Mouse (Mus musculus) adipocyte (in vitro differentiated cells): Measurements from ENCODE around the gene Uba52.

Experiments used
- DNase-seq: peaks from one replicate; pipeline ENCODE4 v3.0.0-alpha.2; 2016; ENCODE audit warnings: low spot score

The Uba52 gene

DNA sequence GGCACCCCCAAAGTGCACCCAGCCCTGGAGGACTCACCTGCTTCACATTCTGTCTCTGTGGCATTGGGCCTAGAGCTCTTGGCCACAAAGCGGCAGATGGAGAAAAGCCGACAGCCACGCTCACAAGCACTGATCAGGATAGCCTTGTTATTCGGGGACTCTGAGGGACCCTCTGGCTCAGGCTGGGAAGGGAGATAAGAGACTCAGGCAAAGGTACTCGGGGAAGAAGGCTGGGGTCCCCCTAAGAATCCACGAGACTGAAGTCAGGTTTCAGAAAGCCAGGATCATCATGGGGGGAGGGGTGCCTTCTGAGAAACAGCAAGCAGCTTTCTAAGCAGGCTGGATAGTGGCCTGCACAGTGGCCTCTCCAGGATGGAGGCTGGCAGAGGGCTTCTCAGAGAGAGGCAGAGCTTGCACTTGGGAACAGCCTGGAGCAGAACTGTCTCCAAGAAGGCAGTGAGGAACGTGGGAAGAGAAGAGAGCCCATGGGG, 24.4 kb downstream of the Uba52 start:
- DNase-seq, result no peak

GRCm38 (mm10) chr8:70482943-70483342, 27.7 kb downstream of the Uba52 start:
- no peak for DNase-seq

DNA sequence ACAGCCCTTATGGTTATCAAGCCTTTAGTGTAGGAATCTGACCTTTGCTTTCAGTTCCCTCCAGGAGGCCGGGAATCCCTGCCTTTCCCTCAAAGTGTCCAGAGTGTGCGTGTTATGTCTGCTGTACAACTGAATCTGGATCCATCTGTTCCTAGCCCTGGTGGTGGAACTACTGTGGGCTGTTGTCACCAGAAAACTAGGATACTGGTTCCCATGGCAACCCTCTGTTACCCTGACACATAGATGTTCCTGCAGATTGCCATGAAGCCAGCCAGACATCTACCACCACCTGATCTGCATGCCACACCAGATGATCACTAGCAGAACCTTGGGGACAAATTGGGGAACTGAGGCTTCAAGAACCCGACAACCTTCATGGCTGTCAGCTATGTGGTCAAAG, 28.7 kb downstream of the Uba52 start:
- no peak for DNase-seq

DNA sequence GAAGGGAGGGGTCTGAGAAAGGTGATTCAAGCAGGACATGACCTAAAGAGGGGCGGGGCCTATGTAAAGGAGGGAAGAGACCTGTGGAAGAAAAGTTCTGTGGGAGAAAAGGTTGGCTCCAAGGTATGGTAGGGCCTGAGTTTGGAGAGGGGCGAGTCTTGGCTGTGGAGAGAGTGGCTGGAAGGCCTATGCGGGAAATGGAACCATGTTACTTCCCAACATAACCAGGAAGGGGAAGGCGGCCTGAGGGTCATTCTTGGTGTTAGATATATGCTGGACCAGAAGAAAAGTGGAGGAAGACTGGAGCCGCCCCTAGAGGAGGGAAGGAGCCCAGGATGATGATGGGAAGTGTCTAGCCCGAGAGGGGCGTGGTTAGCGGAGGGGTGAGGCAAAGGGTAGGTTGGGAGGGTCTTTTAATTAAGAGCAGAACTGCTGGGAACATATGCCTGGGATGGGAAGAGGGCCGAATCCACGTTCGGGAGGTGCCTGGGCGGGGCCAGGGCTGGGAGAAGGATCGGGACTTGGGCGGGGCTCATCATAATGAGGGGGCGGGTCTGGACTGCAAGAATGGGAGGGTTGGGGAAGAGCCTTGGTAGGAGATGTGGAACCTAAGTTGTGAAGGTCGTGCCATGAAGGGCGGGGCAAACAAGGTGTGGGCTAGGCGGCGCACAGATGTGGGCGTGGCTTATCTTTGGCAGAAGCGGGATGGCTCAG, 33.2 kb downstream of the Uba52 start:
- DNase-seq, result peak; percentile 39

DNA sequence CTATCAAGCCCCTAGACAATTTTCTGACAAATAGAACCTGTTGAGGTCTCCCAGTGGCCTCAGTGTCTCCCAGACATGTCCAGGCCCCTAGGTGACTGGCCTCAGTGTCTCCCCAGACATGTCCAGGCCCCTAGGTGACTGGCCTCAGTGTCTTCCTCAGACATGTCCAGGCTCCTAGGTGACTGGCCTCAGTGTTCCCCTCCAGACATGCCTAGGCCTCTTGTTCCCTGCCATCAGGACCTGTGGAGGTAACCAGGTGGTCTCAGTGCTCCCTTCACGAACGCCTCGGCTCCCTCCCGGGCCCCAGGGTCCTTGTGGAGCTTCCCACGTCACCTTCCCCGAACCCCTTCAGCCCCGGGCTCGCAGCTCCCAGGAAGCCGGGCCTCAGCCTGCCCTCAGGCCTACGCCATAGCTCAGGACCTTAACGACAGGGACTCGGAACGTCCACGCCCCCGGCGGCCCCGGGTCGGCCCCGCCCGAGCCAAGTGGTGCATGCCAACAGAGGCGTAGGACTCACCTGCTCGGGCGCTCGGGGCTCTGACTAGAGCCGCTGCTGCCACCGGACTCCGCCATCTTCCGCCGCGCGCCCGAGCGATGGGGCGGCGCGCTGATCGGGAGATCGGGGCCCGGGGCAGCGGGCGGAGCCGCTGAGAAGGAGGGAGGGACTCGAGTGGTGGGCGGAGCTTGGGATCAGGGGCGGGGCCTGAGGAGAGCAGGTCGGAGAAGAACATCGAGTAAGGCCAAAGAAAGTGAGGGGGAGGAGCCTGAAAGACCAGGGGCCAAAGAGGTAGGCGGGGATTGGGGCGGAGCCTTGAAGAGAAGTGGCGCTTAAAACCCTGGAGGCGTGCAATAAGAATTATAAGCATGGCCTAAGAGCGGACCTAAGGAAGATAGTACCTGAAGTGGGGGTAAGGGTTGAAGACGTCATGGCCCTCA, 34.0 kb downstream of the Uba52 start, which contains the start of gene Klhl26:
TSS of gene Klhl26 (minus strand) at position 636 of the 936 bp plus-strand sequence.
- DNase-seq, result peak; percentile 99

- DNase-seq, result no peak
These were observed 38.7 kb downstream of the Uba52 start for GRCm38 (mm10) chr8:70471856-70472255.

DNA sequence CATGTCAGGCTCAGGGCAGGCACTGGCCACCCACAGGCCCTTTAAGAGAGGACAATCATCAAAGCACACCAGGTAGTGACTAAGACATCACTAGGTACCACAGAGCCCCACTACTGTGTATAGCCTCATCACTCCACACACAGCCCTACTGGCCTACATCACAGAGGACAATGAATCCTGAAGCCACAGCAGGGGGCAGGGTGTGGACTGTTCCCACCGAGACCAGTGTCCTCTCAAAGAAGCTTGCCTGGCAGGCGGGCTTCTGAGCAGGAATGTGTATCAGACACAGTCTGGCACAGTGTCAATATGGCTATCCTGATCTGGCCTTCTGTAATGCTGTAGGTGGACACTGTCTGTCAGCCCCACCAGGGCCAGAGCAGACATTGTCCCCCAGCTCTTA, 40.7 kb downstream of the Uba52 start:
- DNase-seq, result no peak

GRCm38 (mm10) chr8:70469295-70469916, 41.2 kb downstream of the Uba52 start:
- DNase-seq, result peak; percentile 75

DNA sequence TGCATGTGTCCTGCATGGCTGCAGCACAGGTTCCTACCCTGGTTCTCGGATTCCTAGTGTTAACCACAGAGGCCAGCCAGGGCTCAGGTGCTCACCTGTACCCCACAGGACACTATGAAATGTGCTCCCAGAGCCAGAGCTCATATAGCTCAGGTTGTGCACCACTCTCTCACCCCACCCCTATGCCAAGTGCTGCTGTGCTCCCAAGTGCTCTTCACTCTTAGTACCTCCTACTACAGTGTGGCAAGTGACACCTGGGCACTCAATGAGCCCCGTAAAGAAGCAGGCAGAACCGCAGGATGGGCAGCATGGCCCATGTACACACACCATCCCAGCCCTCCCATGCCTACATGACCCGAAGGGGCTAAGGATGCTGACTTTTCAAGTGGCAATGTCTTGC, 41.9 kb downstream of the Uba52 start:
- no peak for DNase-seq

DNA sequence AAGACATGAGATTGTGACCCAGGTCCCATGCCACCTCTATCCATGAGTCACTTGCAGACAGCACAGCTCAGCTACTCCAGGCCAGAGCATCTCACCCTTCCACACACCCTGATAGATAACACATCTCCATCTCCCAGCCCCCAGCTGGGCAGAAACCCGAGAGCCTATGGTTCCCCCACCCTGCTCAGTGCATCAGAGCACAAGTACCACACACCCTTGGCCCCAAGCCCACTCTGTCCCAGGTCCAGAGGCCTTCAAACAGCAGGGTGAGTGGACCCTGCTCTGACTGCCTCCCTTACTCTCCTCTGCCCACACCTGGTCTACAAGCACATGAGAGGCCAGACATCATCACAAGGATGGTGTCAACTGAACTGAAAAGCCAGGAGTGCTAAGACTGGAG, 42.7 kb downstream of the Uba52 start:
- no peak for DNase-seq

GRCm38 (mm10) chr8:70467229-70467725, 43.3 kb downstream of the Uba52 start:
- DNase-seq, result no peak

DNA sequence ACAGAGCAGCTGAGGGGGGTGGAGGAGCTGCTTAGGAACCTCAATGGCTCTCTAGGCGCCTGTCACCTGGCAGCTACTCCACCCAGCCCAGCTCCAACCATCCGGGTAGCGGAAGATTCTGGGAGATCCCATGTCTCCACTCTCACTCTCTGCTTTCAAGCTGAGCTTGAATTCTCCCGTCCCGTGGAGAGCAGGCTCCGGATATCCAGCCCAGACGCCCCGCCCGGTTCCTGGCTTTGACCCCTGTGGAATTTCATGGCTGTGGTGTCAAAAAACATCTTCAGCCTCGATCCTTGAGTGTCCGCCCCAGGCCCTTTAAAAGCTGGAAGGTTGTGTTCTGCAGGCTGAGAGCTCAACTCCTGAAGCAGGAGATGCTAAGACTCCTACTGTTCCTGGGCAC, 43.8 kb downstream of the Uba52 start:
- no peak for DNase-seq

GRCm38 (mm10) chr8:70466305-70466704, 44.3 kb downstream of the Uba52 start:
- DNase-seq, result no peak

DNA sequence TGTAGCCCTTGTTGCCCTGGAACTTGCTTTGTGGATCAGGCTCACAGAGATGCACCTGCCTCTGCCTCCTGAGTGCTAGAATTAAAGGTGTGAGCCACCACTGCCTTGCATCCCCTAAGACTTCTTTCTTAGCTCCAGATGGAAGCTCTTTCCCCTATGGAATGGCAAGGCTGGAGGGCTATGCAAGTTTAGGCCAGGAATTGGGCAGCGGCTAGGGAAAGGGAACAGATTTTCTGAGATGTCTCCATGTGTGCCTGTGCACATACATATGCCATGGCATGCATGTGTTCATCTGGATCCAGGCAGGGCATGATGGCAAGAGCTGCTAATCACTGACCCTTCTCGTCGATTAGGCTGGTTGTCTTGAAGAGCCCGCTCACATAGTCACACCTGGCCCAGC, 44.9 kb downstream of the Uba52 start:
- DNase-seq, result no peak

- no peak for DNase-seq
These were observed 46.4 kb downstream of the Uba52 start for GRCm38 (mm10) chr8:70464162-70464561.

DNA sequence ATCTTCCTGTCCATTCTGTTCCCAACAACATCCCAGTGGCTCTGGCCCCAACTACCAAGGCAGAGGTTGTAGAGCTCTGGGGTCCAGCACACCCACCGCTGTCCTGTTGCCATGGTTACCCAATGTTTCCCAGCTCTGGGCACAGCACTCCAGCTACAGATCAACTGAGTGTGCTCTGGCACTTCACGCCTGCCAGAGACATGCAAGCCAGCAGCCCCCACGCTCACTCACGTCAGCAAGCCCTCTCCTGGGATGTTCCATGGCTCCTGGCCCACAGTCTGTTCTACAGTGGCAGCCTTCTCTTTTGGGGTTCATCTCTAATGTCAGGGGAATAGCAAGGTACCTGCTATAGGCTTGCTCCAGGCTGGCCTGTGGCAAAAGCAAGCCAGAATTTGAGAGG, 47.3 kb downstream of the Uba52 start:
- DNase-seq, result no peak

- DNase-seq, result no peak
These were observed 48.1 kb downstream of the Uba52 start for GRCm38 (mm10) chr8:70462516-70462813.

GRCm38 (mm10) chr8:70461765-70462515, 48.7 kb downstream of the Uba52 start:
- no peak for DNase-seq

DNA sequence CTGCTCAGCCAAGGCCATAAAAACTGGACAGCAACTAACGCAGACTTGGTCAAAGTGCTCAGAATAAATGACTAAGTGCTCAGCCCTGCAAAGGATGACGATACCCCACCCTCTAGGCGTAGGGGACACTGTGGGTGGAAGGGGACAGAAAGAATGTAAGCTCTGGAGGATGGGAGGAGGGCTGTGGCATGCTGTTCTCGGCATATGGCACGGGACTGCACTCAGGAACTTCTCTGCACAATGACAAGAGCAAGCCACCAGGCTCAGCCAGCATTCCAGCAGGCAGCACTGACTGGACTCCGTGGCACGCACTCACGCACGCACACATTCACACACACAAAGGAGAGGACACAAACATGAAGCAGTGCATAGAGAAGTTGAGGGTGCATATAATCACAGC, 50.0 kb downstream of the Uba52 start:
- peak; percentile 50 for DNase-seq

DNA sequence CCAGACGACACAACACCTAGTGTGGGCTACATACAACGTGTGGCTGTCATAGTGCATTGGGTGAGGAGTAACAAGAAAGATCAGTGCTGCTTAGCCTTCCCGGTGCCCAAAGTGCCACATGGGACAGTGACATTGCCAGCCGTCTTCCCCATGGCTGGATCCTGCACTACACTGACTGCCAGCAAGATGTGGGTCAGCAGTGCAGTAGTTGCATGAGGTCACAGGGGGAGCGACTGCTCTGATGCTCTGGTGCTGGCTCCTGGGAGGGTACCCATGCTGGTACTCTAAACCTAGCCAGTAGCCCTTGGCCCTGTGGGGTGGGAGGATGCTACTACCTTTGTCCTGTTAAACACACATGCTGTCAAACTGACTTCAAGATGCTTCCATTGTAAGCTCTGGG, 50.4 kb downstream of the Uba52 start:
- peak; percentile 68 for DNase-seq

- no peak for DNase-seq
These were observed 51.0 kb downstream of the Uba52 start for GRCm38 (mm10) chr8:70459636-70460035.

DNA sequence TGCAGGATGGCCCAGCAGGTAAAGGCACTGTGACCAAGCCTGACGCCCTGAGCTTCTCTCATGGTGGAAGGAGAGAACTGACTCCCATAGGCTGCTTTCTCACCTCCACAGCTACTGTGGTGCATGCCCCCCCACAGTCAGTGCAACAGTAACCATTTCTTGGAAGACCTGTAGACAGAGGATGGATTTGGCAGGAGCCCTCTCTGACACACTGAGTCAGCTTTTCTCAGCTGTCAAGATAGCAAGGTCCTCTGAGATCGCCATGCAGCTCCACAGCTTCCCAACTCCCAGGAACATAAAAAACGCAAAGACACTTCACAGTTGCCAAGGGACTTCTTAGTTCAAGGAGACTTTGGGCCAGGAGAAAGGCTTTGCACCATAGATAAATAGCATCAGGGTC, 52.1 kb downstream of the Uba52 start:
- no peak for DNase-seq
